15 mouse cellular contexts compared by ENCODE assay signal in genomic region chr2:46441927-46442326, GRCm38 (mm10).
DNase-seq lines count a peak whose midpoint lies in the region; ATAC-seq lines count a peak whose summit lies in the region.
"Had no signal": no experiment of that assay in that cellular context is flagged by ENCODE, and none has a peak within 500 bp of the region (broad histone marks: within the 10 kb centered on the region; RNA-seq: fewer than 3 reads in every experiment).

No protein-coding gene starts in this region.

- ATAC-seq in kidney, embryonic 15.5 days (replicated peaks; ENCODE audit: low FRiP score): no peak
- no peak for ATAC-seq in kidney, embryonic 16.5 days (ENCODE audit: low FRiP score, low TSS enrichment)
- no peak for ATAC-seq in inflammation-experienced regulatory T-cells, adult 6 months
- ATAC-seq: forebrain, embryonic 13.5 days had no signal

- H3K4me2 ChIP-seq in kidney, embryonic 15.5 days: no peak overlapping the region; the same call in 1 of the 2 replicates
- 0 out of 2 replicates have a peak overlapping the region, but pooled peaks have one; percentile 23 for H3K4me2 ChIP-seq in kidney, embryonic 16.5 days (replicated peaks; ENCODE audit: low read depth, low read length)
- H3K4me2 ChIP-seq: forebrain, embryonic 13.5 days; liver, embryonic 15.5 days had no signal

- DNase-seq in heart, adult 11 months: peak; percentile 91
- DNase-seq in heart, postnatal 14 days: no peak
- DNase-seq in kidney, adult 11 months: no peak
- DNase-seq in 3134 (ENCODE audit: extremely low read depth, insufficient read length, low spot score): peak; percentile 13
- DNase-seq in embryo, embryonic 10.5 days (ENCODE audit: low spot score): no peak
- DNase-seq: cerebellum, postnatal 36 days; thymus, adult 18-20 months had no signal

- no peaks in the 10 kb centered on the region for H3K36me3 ChIP-seq in kidney, embryonic 15.5 days
- H3K36me3 ChIP-seq in kidney, embryonic 16.5 days (ENCODE audit: insufficient read depth, low read length): no peaks in the 10 kb centered on the region
- H3K36me3 ChIP-seq: embryonic facial prominence, embryonic 13.5 days; G1E; liver, embryonic 15.5 days; midbrain, embryonic 10.5 days had no signal

- WGBS in kidney, embryonic 15.5 days: 77% methylated on average over 8 of the region's 8 CpGs
- WGBS in kidney, embryonic 16.5 days: 73% methylated on average over 8 of the region's 8 CpGs

- H3K9ac ChIP-seq in kidney, embryonic 15.5 days: no peak overlapping the region
- H3K9ac ChIP-seq in kidney, embryonic 16.5 days (replicated peaks; ENCODE audit: low read length): no peak overlapping the region
- H3K9ac ChIP-seq: embryonic facial prominence, embryonic 13.5 days; forebrain, embryonic 13.5 days; liver, embryonic 15.5 days had no signal

- H3K27me3 ChIP-seq in kidney, embryonic 15.5 days: no peaks in the 10 kb centered on the region
- H3K27me3 ChIP-seq in kidney, embryonic 16.5 days (ENCODE audit: insufficient read depth, low read length): no peaks in the 10 kb centered on the region
- H3K27me3 ChIP-seq: embryonic facial prominence, embryonic 13.5 days; liver, embryonic 15.5 days had no signal

- H3K9me3 ChIP-seq in kidney, embryonic 15.5 days (replicated peaks): no peaks in the 10 kb centered on the region
- no peaks in the 10 kb centered on the region for H3K9me3 ChIP-seq in kidney, embryonic 16.5 days (ENCODE audit: low read length)
- H3K9me3 ChIP-seq: embryonic facial prominence, embryonic 13.5 days; forebrain, embryonic 13.5 days; G1E; liver, embryonic 15.5 days; midbrain, embryonic 10.5 days had no signal

- peaks cover 20% of the 10 kb centered on the region for H3K4me1 ChIP-seq in kidney, embryonic 15.5 days
- peaks cover 13% of the 10 kb centered on the region for H3K4me1 ChIP-seq in kidney, embryonic 16.5 days (ENCODE audit: insufficient read depth, low read length)

- intact Hi-C loops in heart, postnatal 14 days (cut with DNase I): loop anchor here (5.0 to 10.0 kb wide), 3 partner anchors 857 to 1330 kb away; no protein-coding TSS in a partner anchor

- H3K27ac ChIP-seq in kidney, embryonic 15.5 days: peak overlapping the region; percentile 92
- H3K27ac ChIP-seq in kidney, embryonic 16.5 days (ENCODE audit: low read length): peak overlapping the region; percentile 89; the same call in 1 of the 2 replicates
- H3K27ac ChIP-seq: forebrain, embryonic 13.5 days; liver, embryonic 15.5 days; midbrain, embryonic 10.5 days had no signal

- no peak overlapping the region for H3K4me3 ChIP-seq in kidney, embryonic 15.5 days (replicated peaks)
- H3K4me3 ChIP-seq in kidney, embryonic 16.5 days (ENCODE audit: low read length): no peak overlapping the region
- H3K4me3 ChIP-seq: embryonic facial prominence, embryonic 13.5 days; forebrain, embryonic 13.5 days; liver, embryonic 15.5 days; midbrain, embryonic 10.5 days had no signal

Comparison
In these comparisons a context has a peak if more than half of its experiments do, and no peak if none do; other contexts are left out.
1. DNase-seq: peak in heart, adult 11 months (single experiment) and 3134 (single experiment); none in heart, postnatal 14 days (0 of 2), kidney, adult 11 months (single experiment) and embryo, embryonic 10.5 days (single experiment).